Mouse (Mus musculus): ENCODE measurements around the gene Bsg.
"Not testable (repeated sequence)": the region's sequence is repeated elsewhere in the genome, so short reads cannot be mapped to it uniquely, and the experiment has no call there.

Bsg gene

GRCm38 (mm10) chr10:79732500-79732899, 28.2 kb downstream of the Bsg start:
- in situ Hi-C loops (cut with MseI, MboI): no loop called here

- in situ Hi-C loops (cut with MseI, MboI): no loop called here
Measured at GRCm38 (mm10) chr10:79733847-79734246, 29.6 kb downstream of the Bsg start.

- in situ Hi-C loops (cut with MseI, MboI): no loop called here
Measured at GRCm38 (mm10) chr10:79735361-79735760, 31.1 kb downstream of the Bsg start.

GRCm38 (mm10) chr10:79736706-79737105, 32.4 kb downstream of the Bsg start:
- in situ Hi-C loops (cut with MseI, MboI): no loop called here

DNA sequence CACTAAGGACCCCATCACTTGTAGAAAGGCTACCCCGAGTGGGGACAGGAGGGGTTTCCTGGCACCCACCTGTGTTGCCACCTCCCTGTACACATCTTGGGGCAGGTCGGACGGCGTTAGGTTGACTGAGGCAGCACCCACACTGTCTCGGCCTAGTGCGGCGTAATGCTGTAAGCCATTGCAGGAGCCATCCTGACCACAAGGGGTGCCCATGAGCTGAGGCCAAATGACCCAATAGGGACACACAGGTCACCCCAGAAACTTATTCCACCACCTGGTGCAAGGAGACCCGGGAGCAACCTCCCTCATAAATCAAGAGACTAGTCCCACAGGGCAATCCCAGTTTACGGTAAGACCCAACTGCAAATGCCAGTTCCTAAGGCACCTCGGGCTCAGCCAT, 34.0 kb downstream of the Bsg start:
- in situ Hi-C loops (cut with MseI, MboI): no loop called here

DNA sequence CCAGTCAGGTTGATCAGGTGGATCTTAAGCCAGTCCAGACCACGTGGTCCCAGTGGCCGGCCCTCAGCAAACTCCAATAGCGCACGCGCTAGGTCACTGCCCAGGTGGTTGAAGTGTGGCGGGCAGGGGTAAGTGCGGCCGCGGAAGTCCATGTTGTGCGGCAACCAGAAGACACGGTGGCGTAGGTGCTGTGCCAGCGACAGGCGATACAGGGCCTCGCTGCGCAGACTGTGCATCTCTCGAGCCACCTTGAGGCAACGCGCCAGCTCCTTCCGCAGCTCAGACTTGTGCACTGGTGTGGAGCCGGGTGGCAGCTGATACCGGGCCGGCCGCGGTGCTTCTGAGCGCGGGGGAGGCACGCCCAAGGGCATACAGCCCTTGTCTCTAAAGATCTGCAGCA, 34.9 kb downstream of the Bsg start:
- in situ Hi-C loops (cut with MseI, MboI): no loop called here

- in situ Hi-C loops (cut with MseI, MboI): no loop called here
Measured at GRCm38 (mm10) chr10:79740863-79741262, 36.6 kb downstream of the Bsg start.

GRCm38 (mm10) chr10:79743161-79743560, 38.9 kb downstream of the Bsg start:
- in situ Hi-C loops (cut with MseI, MboI): no loop called here

DNA sequence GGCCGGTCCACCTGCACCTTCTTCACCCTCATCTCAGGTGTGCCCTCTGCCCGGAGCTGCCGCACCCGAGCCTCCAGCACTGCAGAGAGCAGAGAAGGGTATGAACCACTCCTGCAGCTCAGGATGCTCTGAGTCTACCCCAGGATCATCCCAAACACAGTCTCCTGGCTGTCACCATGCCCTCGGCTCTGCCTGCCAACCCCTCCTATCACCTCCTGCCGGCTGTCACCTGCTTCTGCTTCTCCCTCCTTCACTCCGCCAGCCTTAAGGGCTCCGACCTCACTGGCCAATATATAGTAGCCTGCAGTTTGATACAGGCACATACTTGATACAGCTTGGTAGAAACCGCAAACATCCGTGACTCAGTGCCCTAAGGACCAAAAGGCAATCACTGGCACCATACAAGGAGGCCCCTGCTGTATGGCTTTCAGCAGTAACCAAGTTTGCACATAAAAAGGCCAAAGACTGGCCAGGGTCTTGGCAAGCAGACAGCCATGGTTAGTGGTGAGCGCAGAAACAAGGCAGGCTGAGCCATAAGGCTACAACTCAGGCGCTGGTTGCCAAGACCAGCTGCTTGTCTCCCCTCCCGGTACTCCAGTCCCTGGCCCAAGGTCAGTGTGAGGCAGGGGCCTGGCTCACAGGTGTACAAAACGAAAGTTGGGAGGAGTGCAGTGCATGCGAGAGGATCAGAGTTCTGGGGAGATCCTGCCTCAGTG, 39.5 kb downstream of the Bsg start:
- in situ Hi-C loops (cut with MseI, MboI): no loop called here

- in situ Hi-C loops (cut with MseI, MboI): no loop called here
Measured at GRCm38 (mm10) chr10:79745411-79745810, 41.1 kb downstream of the Bsg start.

DNA sequence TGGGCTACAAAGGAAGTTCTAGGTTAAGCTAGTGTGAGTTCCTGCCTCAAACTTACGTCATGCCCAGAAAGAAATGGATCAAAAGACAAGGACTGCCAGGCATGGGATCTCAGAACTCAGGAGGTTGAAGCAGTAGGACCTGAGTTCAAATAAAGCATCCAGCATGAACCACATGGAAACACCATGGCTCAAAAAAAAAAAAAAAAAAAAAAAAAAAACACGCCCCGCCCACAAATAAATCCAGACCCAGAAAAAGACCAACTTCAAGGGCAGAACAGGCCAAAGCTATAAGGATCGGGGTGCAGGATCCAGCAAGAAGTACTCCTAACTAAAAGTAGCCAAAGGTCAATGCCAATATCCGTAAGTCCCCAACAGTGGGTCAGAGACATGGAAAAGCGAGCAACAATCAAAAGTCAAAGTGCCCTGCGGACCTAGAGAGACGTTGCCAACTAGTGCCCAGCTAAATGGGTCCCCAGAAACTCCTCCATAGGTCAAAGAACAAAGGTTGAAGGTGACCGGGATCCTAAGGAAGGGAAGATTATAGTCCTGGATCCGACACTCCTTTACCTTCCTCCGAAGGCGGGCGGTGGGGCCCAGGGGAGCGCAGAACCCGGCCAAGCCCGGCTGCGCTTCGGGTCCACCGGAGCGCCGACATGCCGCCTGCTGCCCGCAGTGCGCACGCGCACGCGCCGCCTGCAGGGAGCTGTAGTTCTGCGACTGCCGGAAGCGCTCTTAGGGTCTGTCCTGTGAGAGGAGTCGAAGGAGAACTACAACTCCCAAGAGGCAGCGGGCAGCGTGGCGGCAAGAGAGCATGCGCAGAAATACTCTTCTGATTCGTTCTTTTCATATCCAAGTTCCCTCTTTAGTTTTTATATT, 41.8 kb downstream of the Bsg start, which contains the start of gene Polrmt:
Gene Polrmt, minus strand, starts transcription at position 684 of the 876 bp plus-strand sequence.
- in situ Hi-C loops (cut with MseI, MboI): no loop called here

DNA sequence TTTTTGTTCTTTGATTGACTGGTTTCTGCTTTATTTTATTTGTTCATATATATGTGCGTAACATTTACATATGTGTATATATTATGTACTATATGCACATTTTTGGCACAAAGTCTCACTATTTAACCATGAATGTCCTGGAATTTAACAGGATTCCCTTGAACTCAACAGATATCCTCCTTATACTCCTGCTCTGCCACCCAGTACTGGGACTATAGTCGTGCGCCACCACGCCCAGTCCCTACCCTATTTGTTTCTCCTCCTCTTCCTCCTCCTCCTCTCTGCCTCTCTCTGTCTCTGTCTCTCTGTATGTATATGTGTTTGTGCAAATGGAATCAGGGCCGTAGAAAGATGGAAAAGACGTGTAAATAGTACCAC, 42.5 kb downstream of the Bsg start:
- in situ Hi-C loops (cut with MseI, MboI): no loop called here

DNA sequence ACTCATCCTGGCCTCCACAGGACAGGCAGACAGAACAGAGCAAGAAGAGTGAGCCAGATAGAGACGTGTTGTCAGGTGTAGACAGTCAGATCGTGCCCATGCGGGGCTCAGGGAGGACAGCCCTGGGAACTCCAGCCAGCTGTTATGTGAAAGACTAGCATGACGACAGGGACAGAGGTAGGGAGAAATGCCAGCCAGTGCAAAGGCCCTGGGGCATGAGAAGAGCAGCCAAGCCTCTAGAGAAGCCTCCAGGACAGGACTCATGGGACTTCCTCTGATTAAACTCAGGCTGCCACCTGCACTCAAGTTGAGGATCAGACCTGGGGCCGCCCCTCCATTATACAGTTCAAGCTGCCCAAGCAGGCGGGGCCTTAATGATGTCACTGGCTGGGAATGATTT, 44.2 kb downstream of the Bsg start:
- in situ Hi-C loops (cut with MseI, MboI): no loop called here

GRCm38 (mm10) chr10:79754856-79755516, 50.7 kb downstream of the Bsg start, which contains the start of gene Fgf22:
Gene Fgf22, plus strand, starts transcription at chr10:79755076.
- in situ Hi-C loops (cut with MseI, MboI): no loop called here

GRCm38 (mm10) chr10:79755854-79756253, 51.6 kb downstream of the Bsg start:
- in situ Hi-C loops (cut with MseI, MboI): no loop called here

GRCm38 (mm10) chr10:79756660-79757059, 52.4 kb downstream of the Bsg start:
- in situ Hi-C loops (cut with MseI, MboI): no loop called here

GRCm38 (mm10) chr10:79759675-79760074, 55.4 kb downstream of the Bsg start:
- in situ Hi-C loops (cut with MseI, MboI): not testable (repeated sequence)

- in situ Hi-C loops (cut with MseI, MboI): no loop called here
Measured at GRCm38 (mm10) chr10:79760603-79761143, 56.4 kb downstream of the Bsg start.

Data from mouse trophoblast stem cell (cell line).